Mouse (Mus musculus): ENCODE data around the gene Jak1. TPM values are rescaled to one million over a fixed set of nuclear protein-coding genes. Genes with fewer than 3 reads are reported as not detected.
A peak's percentile ranks its signal among the peaks of the same experiment; 100 is the strongest.

Gene Jak1
- polyA plus RNA-seq, 1 experiment from 2014 or later = 110 TPM

DNA sequence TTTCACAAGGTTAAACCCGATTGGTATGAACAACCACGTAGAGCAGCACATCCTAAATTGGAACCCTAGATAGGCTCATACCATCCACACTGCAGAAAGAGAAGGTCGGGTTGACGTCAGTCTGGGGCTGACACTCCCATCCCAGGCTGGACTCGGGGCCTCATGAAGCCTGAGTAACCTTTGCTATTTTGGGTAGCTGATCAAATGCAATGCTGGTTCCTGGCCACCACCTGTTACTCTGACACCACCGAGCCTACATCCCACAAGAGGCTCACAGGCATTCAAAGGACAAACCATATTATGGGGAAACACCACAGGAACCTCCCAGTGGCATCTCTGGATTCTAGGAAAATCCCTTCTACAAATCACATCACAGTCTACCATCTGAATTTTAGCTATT lies 28.3 kb downstream of the Jak1 start:
- Histone ChIP-seq H3K27me3 (ENCODE audit: control insufficient read depth, insufficient read depth, low read length) (no peaks in the 10 kb centered on the region), H3K27ac (ENCODE audit: low read depth, low read length) (no peak overlapping the region), H3K4me2 (replicated peaks; ENCODE audit: low read depth, low read length) (no peak overlapping the region), H3K9me3 (ENCODE audit: control insufficient read depth, low read length) (no peaks in the 10 kb centered on the region), H3K36me3 (ENCODE audit: control insufficient read depth, insufficient read depth, low read length) (no peaks in the 10 kb centered on the region), H3K4me3 (ENCODE audit: low read length) (no peak overlapping the region), H3K9ac (ENCODE audit: low read depth, low read length) (no peak overlapping the region), H3K4me1 (ENCODE audit: control insufficient read depth, insufficient read depth, low read length) (no peaks in the 10 kb centered on the region)
- WGBS = 77% methylated on average over 6 of the region's 6 CpGs
- no peak for ATAC-seq (ENCODE audit: low FRiP score, low TSS enrichment)

DNA sequence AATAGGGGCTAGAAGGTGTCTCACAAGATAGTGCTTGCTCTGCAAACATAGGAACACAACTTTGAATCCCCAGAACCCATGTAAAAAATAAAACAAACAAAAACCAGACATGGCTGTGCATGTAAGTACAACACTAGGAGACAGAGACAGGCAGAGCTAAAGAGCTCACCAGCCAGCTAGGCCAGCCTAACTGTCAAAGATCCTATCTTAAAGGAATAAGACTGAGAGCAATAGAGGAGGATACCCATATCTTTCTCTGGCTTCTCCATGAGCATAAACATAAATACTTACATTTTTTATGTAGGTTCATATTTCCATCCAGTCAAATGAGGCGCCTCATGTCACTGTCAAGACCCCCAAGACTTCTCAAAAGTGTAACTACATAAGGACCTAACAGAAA lies 29.1 kb downstream of the Jak1 start:
- WGBS = 91% methylated on average over 1 of the region's 1 CpGs
- Histone ChIP-seq H3K4me2 (replicated peaks; ENCODE audit: low read depth, low read length) (no peak overlapping the region), H3K4me3 (ENCODE audit: low read length) (no peak overlapping the region), H3K9ac (ENCODE audit: low read depth, low read length) (no peak overlapping the region), H3K9me3 (ENCODE audit: control insufficient read depth, low read length) (no peaks in the 10 kb centered on the region), H3K4me1 (ENCODE audit: control insufficient read depth, insufficient read depth, low read length) (no peaks in the 10 kb centered on the region), H3K27ac (ENCODE audit: low read depth, low read length) (no peak overlapping the region), H3K36me3 (ENCODE audit: control insufficient read depth, insufficient read depth, low read length) (no peaks in the 10 kb centered on the region), H3K27me3 (ENCODE audit: control insufficient read depth, insufficient read depth, low read length) (no peaks in the 10 kb centered on the region)
- no peak for ATAC-seq (ENCODE audit: low FRiP score, low TSS enrichment)

DNA sequence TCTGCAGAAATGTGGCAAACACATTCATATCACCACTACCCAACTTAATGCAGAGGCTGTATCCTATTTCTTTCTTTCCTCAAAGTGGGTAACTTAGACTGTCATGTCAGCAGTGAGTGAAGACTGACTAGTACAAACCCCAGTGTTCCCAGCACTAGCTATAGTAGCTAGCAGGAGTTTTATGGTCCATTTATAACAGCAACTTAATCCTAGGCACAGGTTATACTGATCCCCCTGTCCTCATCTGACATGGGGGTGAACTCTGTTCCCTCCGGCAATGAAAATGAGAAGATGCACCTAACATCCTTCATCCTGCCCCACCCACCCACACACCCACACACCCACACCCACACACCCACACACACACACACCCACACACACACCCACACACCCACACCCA lies 30.3 kb downstream of the Jak1 start:
- Histone ChIP-seq H3K36me3 (ENCODE audit: control insufficient read depth, insufficient read depth, low read length) (no peaks in the 10 kb centered on the region), H3K27me3 (ENCODE audit: control insufficient read depth, insufficient read depth, low read length) (no peaks in the 10 kb centered on the region), H3K9ac (ENCODE audit: low read depth, low read length) (no peak overlapping the region), H3K4me2 (replicated peaks; ENCODE audit: low read depth, low read length) (no peak overlapping the region), H3K4me1 (ENCODE audit: control insufficient read depth, insufficient read depth, low read length) (no peaks in the 10 kb centered on the region), H3K27ac (ENCODE audit: low read depth, low read length) (no peak overlapping the region), H3K9me3 (ENCODE audit: control insufficient read depth, low read length) (no peaks in the 10 kb centered on the region), H3K4me3 (ENCODE audit: low read length) (no peak overlapping the region)
- WGBS = 38% methylated on average over 1 of the region's 1 CpGs
- ATAC-seq (ENCODE audit: low FRiP score, low TSS enrichment) = peak; percentile 44; the same call in 1 of the 2 replicates

- no peak overlapping the region for H3K27ac ChIP-seq (ENCODE audit: low read depth, low read length)
- H3K4me1 ChIP-seq (ENCODE audit: control insufficient read depth, insufficient read depth, low read length) = no peaks in the 10 kb centered on the region
- no peaks in the 10 kb centered on the region for H3K9me3 ChIP-seq (ENCODE audit: control insufficient read depth, low read length)
- H3K4me2 ChIP-seq (replicated peaks; ENCODE audit: low read depth, low read length) = no peak overlapping the region
- H3K4me3 ChIP-seq (ENCODE audit: low read length) = no peak overlapping the region
- WGBS = 79% methylated on average over 1 of the region's 1 CpGs
- no peaks in the 10 kb centered on the region for H3K27me3 ChIP-seq (ENCODE audit: control insufficient read depth, insufficient read depth, low read length)
- H3K9ac ChIP-seq (ENCODE audit: low read depth, low read length) = no peak overlapping the region
- H3K36me3 ChIP-seq (ENCODE audit: control insufficient read depth, insufficient read depth, low read length) = no peaks in the 10 kb centered on the region
- peak; percentile 37; the same call in 1 of the 2 replicates for ATAC-seq (ENCODE audit: low FRiP score, low TSS enrichment)
Measured at GRCm38 (mm10) chr4:101234332-101234731, 30.8 kb downstream of the Jak1 start.

DNA sequence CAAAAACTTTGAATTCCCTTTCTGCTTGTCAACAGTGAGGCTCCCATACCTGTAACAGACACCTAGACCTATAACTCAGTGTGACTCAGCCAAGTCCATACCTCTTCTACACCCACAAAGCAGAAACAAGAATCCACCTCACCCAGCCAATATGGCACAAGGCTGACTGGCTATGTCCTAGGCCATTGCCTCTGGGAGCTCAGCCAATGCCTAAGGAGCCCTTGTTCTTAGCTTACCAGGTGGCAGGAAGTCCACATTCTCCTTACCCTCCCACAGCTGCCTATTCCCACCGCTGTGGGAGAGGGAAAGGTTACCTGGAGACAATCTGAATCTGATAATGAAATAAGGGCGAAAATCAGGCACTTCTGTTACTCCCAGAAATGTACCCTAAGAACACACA lies 34.5 kb downstream of the Jak1 start:
- H3K27ac ChIP-seq (ENCODE audit: low read depth, low read length) = no peak overlapping the region
- no peak overlapping the region for H3K4me2 ChIP-seq (replicated peaks; ENCODE audit: low read depth, low read length)
- H3K27me3 ChIP-seq (ENCODE audit: control insufficient read depth, insufficient read depth, low read length) = no peaks in the 10 kb centered on the region

DNA sequence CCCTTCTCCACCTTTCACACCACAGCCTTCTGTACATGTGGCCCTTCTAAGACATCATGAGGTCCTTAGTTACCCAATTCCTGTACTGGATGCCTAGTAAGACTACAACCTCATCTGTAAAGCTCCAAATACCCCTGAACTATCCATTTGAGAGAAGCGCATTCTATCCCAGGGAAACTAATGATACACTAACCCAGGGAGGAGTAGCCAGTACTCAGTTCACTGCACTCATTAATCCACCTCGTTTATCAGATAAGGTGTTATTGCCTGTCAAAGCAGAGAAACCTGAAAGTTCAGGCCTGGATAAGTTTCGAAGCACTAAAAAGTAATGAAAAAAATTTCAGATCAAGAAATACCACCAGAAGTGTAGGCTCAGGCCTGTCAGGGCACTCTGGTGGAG lies 37.7 kb downstream of the Jak1 start:
- Histone ChIP-seq H3K4me3 (ENCODE audit: low read length) (no peak overlapping the region), H3K27me3 (ENCODE audit: control insufficient read depth, insufficient read depth, low read length) (no peaks in the 10 kb centered on the region), H3K9me3 (ENCODE audit: control insufficient read depth, low read length) (peaks cover 3% of the 10 kb centered on the region; the same call in 1 of the 2 replicates), H3K27ac (ENCODE audit: low read depth, low read length) (peak overlapping the region; percentile 17; the same call in 1 of the 2 replicates), H3K4me1 (ENCODE audit: control insufficient read depth, insufficient read depth, low read length) (peaks cover 10% of the 10 kb centered on the region; the same call in 1 of the 2 replicates), H3K36me3 (ENCODE audit: control insufficient read depth, insufficient read depth, low read length) (no peaks in the 10 kb centered on the region), H3K9ac (ENCODE audit: low read depth, low read length) (no peak overlapping the region), H3K4me2 (replicated peaks; ENCODE audit: low read depth, low read length) (no peak overlapping the region)
- peak; percentile 71; the same call in 1 of the 2 replicates for ATAC-seq (ENCODE audit: low FRiP score, low TSS enrichment)
- WGBS = 43% methylated on average over 3 of the region's 3 CpGs

More for the DNA sequence above, 34.5 kb downstream of the Jak1 start:
- Histone ChIP-seq H3K9ac (ENCODE audit: low read depth, low read length) (no peak overlapping the region), H3K36me3 (ENCODE audit: control insufficient read depth, insufficient read depth, low read length) (no peaks in the 10 kb centered on the region), H3K4me3 (ENCODE audit: low read length) (no peak overlapping the region), H3K9me3 (ENCODE audit: control insufficient read depth, low read length) (peaks cover 3% of the 10 kb centered on the region; the same call in 1 of the 2 replicates), H3K4me1 (ENCODE audit: control insufficient read depth, insufficient read depth, low read length) (peaks cover 10% of the 10 kb centered on the region; the same call in 1 of the 2 replicates)
- no peak for ATAC-seq (ENCODE audit: low FRiP score, low TSS enrichment)
- 85% methylated on average over 2 of the region's 2 CpGs for WGBS

- H3K9ac ChIP-seq (ENCODE audit: low read depth, low read length) = no peak overlapping the region
- no peak overlapping the region for H3K4me2 ChIP-seq (replicated peaks; ENCODE audit: low read depth, low read length)
- no peak overlapping the region for H3K4me3 ChIP-seq (ENCODE audit: low read length)
- peaks cover 10% of the 10 kb centered on the region; the same call in 1 of the 2 replicates for H3K4me1 ChIP-seq (ENCODE audit: control insufficient read depth, insufficient read depth, low read length)
- H3K27ac ChIP-seq (ENCODE audit: low read depth, low read length) = no peak overlapping the region
- 84% methylated on average over 5 of the region's 5 CpGs for WGBS
- H3K36me3 ChIP-seq (ENCODE audit: control insufficient read depth, insufficient read depth, low read length) = no peaks in the 10 kb centered on the region
- ATAC-seq (ENCODE audit: low FRiP score, low TSS enrichment) = no peak
- H3K9me3 ChIP-seq (ENCODE audit: control insufficient read depth, low read length) = peaks cover 3% of the 10 kb centered on the region; the same call in 1 of the 2 replicates
- H3K27me3 ChIP-seq (ENCODE audit: control insufficient read depth, insufficient read depth, low read length) = no peaks in the 10 kb centered on the region
Measured at GRCm38 (mm10) chr4:101225984-101226383, 39.1 kb downstream of the Jak1 start.

DNA sequence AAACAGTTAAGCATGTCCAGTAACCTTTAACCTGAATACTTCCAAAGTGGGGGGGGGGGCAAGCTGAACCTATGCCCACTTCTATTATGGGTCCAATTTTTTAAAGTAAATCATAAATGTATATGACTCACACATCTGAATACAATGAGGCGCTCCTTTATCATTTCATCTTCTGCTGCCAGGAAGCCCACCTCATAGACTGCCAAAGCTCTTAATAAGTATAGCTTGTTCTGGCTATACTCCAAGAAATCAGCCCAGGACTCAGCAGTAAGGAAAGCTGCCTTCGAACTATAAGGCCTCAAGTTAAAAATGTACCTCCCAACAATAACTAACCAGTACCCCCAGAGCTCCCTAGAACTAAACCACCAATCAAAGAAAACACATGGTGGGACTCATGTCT lies 44.1 kb downstream of the Jak1 start:
- no peaks in the 10 kb centered on the region for H3K36me3 ChIP-seq (ENCODE audit: control insufficient read depth, insufficient read depth, low read length)
- no peaks in the 10 kb centered on the region for H3K9me3 ChIP-seq (ENCODE audit: control insufficient read depth, low read length)
- H3K9ac ChIP-seq (ENCODE audit: low read depth, low read length) = no peak overlapping the region
- WGBS = 64% methylated on average over 2 of the region's 2 CpGs
- H3K4me1 ChIP-seq (ENCODE audit: control insufficient read depth, insufficient read depth, low read length) = peaks cover 14% of the 10 kb centered on the region
- ATAC-seq (ENCODE audit: low FRiP score, low TSS enrichment) = no peak
- no peaks in the 10 kb centered on the region for H3K27me3 ChIP-seq (ENCODE audit: control insufficient read depth, insufficient read depth, low read length)
- H3K4me3 ChIP-seq (ENCODE audit: low read length) = no peak overlapping the region
- H3K4me2 ChIP-seq (replicated peaks; ENCODE audit: low read depth, low read length) = no peak overlapping the region
- H3K27ac ChIP-seq (ENCODE audit: low read depth, low read length) = no peak overlapping the region

- no peak overlapping the region for H3K4me2 ChIP-seq (replicated peaks; ENCODE audit: low read depth, low read length)
- H3K4me3 ChIP-seq (ENCODE audit: low read length) = no peak overlapping the region
- ATAC-seq (ENCODE audit: low FRiP score, low TSS enrichment) = no peak
- no peaks in the 10 kb centered on the region for H3K36me3 ChIP-seq (ENCODE audit: control insufficient read depth, insufficient read depth, low read length)
- WGBS = 82% methylated on average over 2 of the region's 2 CpGs
- H3K4me1 ChIP-seq (ENCODE audit: control insufficient read depth, insufficient read depth, low read length) = peaks cover 11% of the 10 kb centered on the region
- H3K9ac ChIP-seq (ENCODE audit: low read depth, low read length) = no peak overlapping the region
- H3K9me3 ChIP-seq (ENCODE audit: control insufficient read depth, low read length) = no peaks in the 10 kb centered on the region
- no peaks in the 10 kb centered on the region for H3K27me3 ChIP-seq (ENCODE audit: control insufficient read depth, insufficient read depth, low read length)
- no peak overlapping the region for H3K27ac ChIP-seq (ENCODE audit: low read depth, low read length)
Measured at GRCm38 (mm10) chr4:101219839-101220238, 45.2 kb downstream of the Jak1 start.

All from kidney, embryonic 14.5 days (tissue).